Comparison of ENCODE assay signal across 17 mouse cellular contexts in the genomic region with DNA sequence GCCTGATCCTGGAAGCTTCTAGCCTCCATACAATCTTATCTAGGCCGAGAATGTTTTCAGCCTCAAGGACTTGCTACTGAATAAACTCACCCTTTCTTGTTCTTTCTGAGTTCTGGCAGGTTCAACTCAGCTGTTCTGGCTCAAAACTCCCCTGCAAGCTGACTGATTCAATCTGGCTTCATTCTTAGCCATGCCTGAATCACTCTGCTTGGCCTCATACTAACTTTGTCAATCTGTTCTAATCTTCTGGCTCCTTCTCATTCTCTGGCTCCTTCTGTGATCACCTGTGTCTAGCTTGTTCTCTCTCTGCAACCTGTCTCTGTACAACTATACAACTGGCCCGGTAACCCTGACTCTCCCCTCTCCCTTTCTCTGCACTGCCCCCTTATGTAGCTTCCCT.
DNase-seq lines count a peak whose midpoint lies in the region; ATAC-seq and TF ChIP-seq lines count a peak whose summit lies in the region.
"Had no signal": no experiment of that assay in that cellular context is flagged by ENCODE, and none has a peak within 500 bp of the region (broad histone marks: within the 10 kb centered on the region; RNA-seq: fewer than 3 reads in every experiment).

No protein-coding gene starts in this region.

- H3K4me3 ChIP-seq in heart, embryonic 10.5 days: no peak overlapping the region
- no peak overlapping the region for H3K4me3 ChIP-seq in kidney, postnatal 0 days (replicated peaks; ENCODE audit: low read depth, low read length)
- H3K4me3 ChIP-seq in embryonic facial prominence, embryonic 10.5 days: no peak overlapping the region
- H3K4me3 ChIP-seq: limb, embryonic 12.5 days; liver, embryonic 13.5 days had no signal

- H3K27me3 ChIP-seq in heart, embryonic 10.5 days (ENCODE audit: insufficient read depth, poor library complexity, severe bottlenecking): no peaks in the 10 kb centered on the region
- no peaks in the 10 kb centered on the region for H3K27me3 ChIP-seq in kidney, postnatal 0 days (ENCODE audit: insufficient read depth, low read length)
- H3K27me3 ChIP-seq in embryonic facial prominence, embryonic 10.5 days (replicated peaks; ENCODE audit: low read depth, poor library complexity, severe bottlenecking): no peaks in the 10 kb centered on the region
- H3K27me3 ChIP-seq: limb, embryonic 12.5 days; liver, embryonic 13.5 days had no signal

- no peak for DNase-seq in heart, embryonic 10.5 days (ENCODE audit: low spot score)
- DNase-seq in heart, postnatal 36 days: no peak
- DNase-seq in kidney, postnatal 0 days (ENCODE audit: low spot score): no peak
- DNase-seq in kidney, adult 11 months: no peak
- peak; percentile 33 for DNase-seq in NIH3T3 (ENCODE audit: low read depth)
- peak; percentile 70 for DNase-seq in brain, adult 2 months (ENCODE audit: low read depth, low spot score)
- no peak for DNase-seq in embryonic facial prominence, embryonic 10.5 days (ENCODE audit: low spot score)
- DNase-seq: cerebellum, adult 11-12 months; cerebellum, postnatal 36 days; gastrocnemius, postnatal 36 days; kidney, adult 2 months; liver, embryonic 13.5 days; lung, postnatal 14 days; right cerebral cortex, adult 18-20 months; spleen, adult 18-20 months had no signal

- TF ChIP-seq CTCF in kidney, postnatal 0 days (IDR thresholded peaks at IDR 0.05; ENCODE audit: low read depth): no peak

- no peaks in the 10 kb centered on the region for H3K36me3 ChIP-seq in heart, embryonic 10.5 days
- H3K36me3 ChIP-seq in kidney, postnatal 0 days (ENCODE audit: insufficient read depth, low read length): no peaks in the 10 kb centered on the region
- no peaks in the 10 kb centered on the region for H3K36me3 ChIP-seq in embryonic facial prominence, embryonic 10.5 days (replicated peaks)
- H3K36me3 ChIP-seq: limb, embryonic 12.5 days; liver, embryonic 13.5 days had no signal

- peak overlapping the region; percentile 22; the same call in 1 of the 2 replicates for H3K27ac ChIP-seq in heart, embryonic 10.5 days
- H3K27ac ChIP-seq in kidney, postnatal 0 days: peak overlapping the region; percentile 28; the same call in 1 of the 2 replicates
- H3K27ac ChIP-seq in embryonic facial prominence, embryonic 10.5 days (replicated peaks): no peak overlapping the region
- H3K27ac ChIP-seq: limb, embryonic 12.5 days; liver, embryonic 13.5 days had no signal

- no peak overlapping the region for H3K4me2 ChIP-seq in kidney, postnatal 0 days (ENCODE audit: low read length)
- H3K4me2 ChIP-seq: limb, embryonic 12.5 days; liver, embryonic 13.5 days had no signal

- intact Hi-C loops in heart, postnatal 36 days (cut with DNase I): no loop called here

- no peaks in the 10 kb centered on the region for H3K9me3 ChIP-seq in heart, embryonic 10.5 days
- no peaks in the 10 kb centered on the region for H3K9me3 ChIP-seq in kidney, postnatal 0 days (replicated peaks; ENCODE audit: low read length)
- H3K9me3 ChIP-seq in embryonic facial prominence, embryonic 10.5 days: no peaks in the 10 kb centered on the region
- H3K9me3 ChIP-seq: G1E; limb, embryonic 12.5 days; liver, embryonic 13.5 days had no signal

- H3K9ac ChIP-seq in kidney, postnatal 0 days (ENCODE audit: low read depth, low read length): no peak overlapping the region
- H3K9ac ChIP-seq: limb, embryonic 12.5 days; liver, embryonic 13.5 days had no signal

- WGBS in heart, embryonic 10.5 days: 43% methylated on average over 2 of the region's 2 CpGs
- 63% methylated on average over 2 of the region's 2 CpGs for WGBS in kidney, postnatal 0 days
- WGBS in embryonic facial prominence, embryonic 10.5 days: 86% methylated on average over 2 of the region's 2 CpGs

- no peak for ATAC-seq in kidney, postnatal 0 days (replicated peaks; ENCODE audit: low FRiP score, low read depth)

- peaks cover 55% of the 10 kb centered on the region for H3K4me1 ChIP-seq in heart, embryonic 10.5 days
- 0 out of 2 replicates have a peak, but pooled peaks cover under 1% of the 10 kb centered on the region for H3K4me1 ChIP-seq in kidney, postnatal 0 days (replicated peaks; ENCODE audit: insufficient read depth, low read length)
- H3K4me1 ChIP-seq in embryonic facial prominence, embryonic 10.5 days: peaks cover 6% of the 10 kb centered on the region

Comparison
In these comparisons a context has a peak if more than half of its experiments do, and no peak if none do; other contexts are left out.
1. DNase-seq: peak in NIH3T3 (single experiment) and brain, adult 2 months (single experiment); none in heart, embryonic 10.5 days (single experiment), heart, postnatal 36 days (0 of 2), kidney, postnatal 0 days (single experiment), kidney, adult 11 months (single experiment) and embryonic facial prominence, embryonic 10.5 days (single experiment).